Mouse (Mus musculus): ENCODE data around the gene Arid1b.

- TF ChIP-seq CTCF (IDR thresholded peaks at IDR 0.05), result peak; percentile 2; the same call in 1 of the 2 replicates
- TF ChIP-seq EP300 (IDR thresholded peaks at IDR 0.05), result no peak
Measured at GRCm38 (mm10) chr17:5067264-5067663, 73.1 kb downstream of the Arid1b start.

All from lung, postnatal 0 days (tissue).